Mouse (Mus musculus) CH12.LX (cell line): Measurements from ENCODE around the gene Tmcc1. TPM values are rescaled to one million over a fixed set of nuclear protein-coding genes. Genes with fewer than 3 reads are reported as not detected.
"Not testable (repeated sequence)": the region's sequence is repeated elsewhere in the genome, so short reads cannot be mapped to it uniquely, and the experiment has no call there.

ENCODE experiments used
- DNase-seq: peaks from one replicate; pipeline ENCODE4 v3.0.0-alpha.2; 2013; ENCODE audit errors: extremely low read depth
- H3K27ac ChIP-seq: 2 replicates; pipeline ENCODE4 v1.5.1; 2012; ENCODE audit warnings: low read depth, mild to moderate bottlenecking, control low read depth, moderate library complexity; ENCODE audit not compliant: insufficient read depth
- H3K27me3 ChIP-seq: replicated peaks from 2 replicates; pipeline ENCODE3; 2012; ENCODE audit warnings: inconsistent platforms
- H3K36me3 ChIP-seq, 2 experiments: replicated peaks in 1 of 2; 2 replicates each; pipeline versions ENCODE3 to v1.6.1; 2012; ENCODE audit warnings: inconsistent platforms in 1 of 2, low read length in 1 of 2, mild to moderate bottlenecking in 1 of 2, mixed read lengths in 1 of 2, moderate library complexity in 1 of 2; ENCODE audit not compliant: control insufficient read depth in 1 of 2, insufficient read depth in 1 of 2
- H3K4me1 ChIP-seq, 2 experiments: 2 replicates each; pipeline ENCODE4 v1.6.1; 2012; ENCODE audit warnings: inconsistent platforms in 1 of 2, moderate library complexity in 1 of 2; ENCODE audit not compliant: insufficient read depth in 2 of 2, control insufficient read depth in 1 of 2
- H3K4me2 ChIP-seq: 2 replicates; pipeline ENCODE4 v1.6.1; 2012; ENCODE audit warnings: low read depth, mild to moderate bottlenecking, control low read depth; ENCODE audit not compliant: poor library complexity, insufficient read depth, severe bottlenecking
- H3K4me3 ChIP-seq, 3 experiments: fragments of 150-350 bp in 1 of 3; sonication (generic) in 1 of 3; replicated peaks in 1 of 3; 2 replicates each; pipeline versions ENCODE3 to v1.5.1; 2011 to 2012; ENCODE audit warnings: low read depth in 2 of 3, low read length in 2 of 3, mild to moderate bottlenecking in 2 of 3, moderate library complexity in 2 of 3, control low read depth in 1 of 3, improper control_type of control experiment in 1 of 3, inconsistent platforms in 1 of 3, mixed read lengths in 1 of 3; ENCODE audit not compliant: poor library complexity in 1 of 3
- H3K79me2 ChIP-seq: replicated peaks from 2 replicates; pipeline ENCODE4 v1.6.1; 2012; ENCODE audit warnings: mild to moderate bottlenecking, moderate library complexity; ENCODE audit not compliant: control insufficient read depth, poor library complexity, insufficient read depth, severe bottlenecking; ENCODE audit errors: extremely low read depth
- H3K9ac ChIP-seq: 2 replicates; pipeline ENCODE4 v1.6.1; 2012; ENCODE audit warnings: low read depth, mild to moderate bottlenecking, control low read depth, moderate library complexity; ENCODE audit not compliant: insufficient read depth
- H3K9me3 ChIP-seq: replicated peaks from 2 replicates; pipeline ENCODE3; 2012; ENCODE audit warnings: low read length, inconsistent platforms, mixed read lengths
- BHLHE40 ChIP-seq: IDR thresholded peaks from 2 replicates; pipeline ENCODE4 v1.6.1; 2011; ENCODE audit warnings: mild to moderate bottlenecking, low read depth, low read length, improper control_type of control experiment
- CHD2 ChIP-seq: IDR thresholded peaks from 2 replicates; pipeline ENCODE4 v1.6.1; 2011; ENCODE audit warnings: low read length, improper control_type of control experiment
- CTCF ChIP-seq, 2 experiments: IDR thresholded peaks in 1 of 2; conservative IDR thresholded peaks in 1 of 2; 2 replicates each; pipeline ENCODE4 v1.5.1; 2011 to 2012; ENCODE audit warnings: low read depth in 2 of 2, low read length in 2 of 2, improper control_type of control experiment in 1 of 2, inconsistent platforms in 1 of 2, mild to moderate bottlenecking in 1 of 2, moderate library complexity in 1 of 2
- ELF1 ChIP-seq: IDR thresholded peaks from 2 replicates; pipeline ENCODE4 v1.6.1; 2014; ENCODE audit warnings: low read depth, mild to moderate bottlenecking, inconsistent platforms, low read length, improper control_type of control experiment
- GABPA ChIP-seq: IDR thresholded peaks from 2 replicates; pipeline ENCODE4 v1.6.1; 2012; ENCODE audit warnings: low read depth, low read length, improper control_type of control experiment, inconsistent platforms; ENCODE audit not compliant: insufficient replicate concordance
- IRF4 ChIP-seq: IDR thresholded peaks from 2 replicates; pipeline ENCODE4 v1.6.1; 2014; ENCODE audit warnings: low read depth, mild to moderate bottlenecking, inconsistent platforms, low read length, improper control_type of control experiment
- JUN ChIP-seq: IDR thresholded peaks from 2 replicates; pipeline ENCODE4 v1.6.1; 2011; ENCODE audit warnings: low read depth, mild to moderate bottlenecking, low read length, improper control_type of control experiment, moderate library complexity; ENCODE audit not compliant: insufficient read depth
- MXI1 ChIP-seq: IDR thresholded peaks from 2 replicates; pipeline ENCODE4 v1.6.1; 2011; ENCODE audit warnings: mild to moderate bottlenecking, low read depth, low read length, improper control_type of control experiment
- MYC ChIP-seq: IDR thresholded peaks from 2 replicates; pipeline ENCODE4 v1.6.1; 2011; ENCODE audit warnings: low read depth, mild to moderate bottlenecking, improper control_type of control experiment, low read length
- PAX5 ChIP-seq: IDR thresholded peaks from 2 replicates; pipeline ENCODE4 v1.6.1; 2012; ENCODE audit warnings: low read length, inconsistent platforms, mixed read lengths
- POLR2A ChIP-seq: IDR thresholded peaks from 2 replicates; pipeline ENCODE4 v1.6.1; 2011; ENCODE audit warnings: low read depth, mild to moderate bottlenecking, improper control_type of control experiment, low read length
- SMC3 ChIP-seq: IDR thresholded peaks from 2 replicates; pipeline ENCODE4 v1.6.1; 2011; ENCODE audit warnings: low read depth, low read length, improper control_type of control experiment
- TCF12 ChIP-seq: IDR thresholded peaks from 2 replicates; pipeline ENCODE4 v1.6.1; 2014; ENCODE audit warnings: low read depth, mild to moderate bottlenecking, inconsistent platforms, low read length, improper control_type of control experiment
- USF2 ChIP-seq: conservative IDR thresholded peaks from 2 replicates; pipeline ENCODE4 v1.6.1; 2011; ENCODE audit warnings: low read depth, low read length, improper control_type of control experiment
- ZC3H11A ChIP-seq: IDR thresholded peaks from 2 replicates; pipeline ENCODE4 v1.6.1; 2012; ENCODE audit warnings: low read depth, mild to moderate bottlenecking, inconsistent platforms, low read length, improper control_type of control experiment
- ZKSCAN1 ChIP-seq: IDR thresholded peaks from 2 replicates; pipeline ENCODE4 v1.6.1; 2012; ENCODE audit warnings: low read depth, inconsistent platforms, low read length, improper control_type of control experiment, borderline replicate concordance
- dilution Hi-C: fragments of 300-500 bp; cut with MboI; formaldehyde crosslinking; loops from 2 replicates; pipeline ENCODE4 v1.14.3; 2020; ENCODE audit warnings: low sequenced_read_pairs; ENCODE audit not compliant: extremely low pct_unique_long_range_greater_than_20kb, extremely low pct_ligation_motif_present
- in situ Hi-C: fragments of 300-500 bp; cut with MboI; formaldehyde crosslinking; loops from 3 replicates; pipeline ENCODE4 v1.14.3; 2019; ENCODE audit warnings: low sequenced_read_pairs, low pct_ligation_motif_present, low pct_unique_long_range_greater_than_20kb, mixed read lengths
- polyA plus RNA-seq: library from polyadenylated mRNA; unstranded; fragments of >175 nt; gene quantifications from 2 replicates; pipeline ENCODE4 v1.2.1, GENCODE M21; 2012; ENCODE audit warnings: low read depth; ENCODE audit not compliant: insufficient read length
- total RNA-seq, 2 experiments: library from RNA; depleted of rRNA; stranded (reverse); fragments of 300-350 nt in 1 of 2; fragments of >200 nt in 1 of 2; gene quantifications; 2 replicates each; pipeline ENCODE4 v1.2.3; 2012 to 2014

Gene Tmcc1
- total and polyA plus RNA-seq, 3 experiments, result 3.6 to 60.8 (median 3.7) TPM

GRCm38 (mm10) chr6:116116634-116117033, 76.7 kb downstream of the Tmcc1 start:
- TF ChIP-seq CTCF (conservative IDR thresholded peaks at IDR 0.05 in 1 of 2, IDR thresholded peaks at IDR 0.05 in 1 of 2; ENCODE audit: low read depth in 2 of 2, low read length in 2 of 2), result peak in 1 of 2 experiments; percentile 19; a peak in 1 of 4 replicates
- H3K27ac ChIP-seq, H3K4me1 ChIP-seq, DNase-seq, H3K36me3 ChIP-seq, H3K27me3 ChIP-seq, H3K4me2 ChIP-seq, H3K79me2 ChIP-seq, H3K4me3 ChIP-seq, dilution Hi-C loops, H3K9ac ChIP-seq, in situ Hi-C loops, H3K9me3 ChIP-seq: not testable (repeated sequence)

DNA sequence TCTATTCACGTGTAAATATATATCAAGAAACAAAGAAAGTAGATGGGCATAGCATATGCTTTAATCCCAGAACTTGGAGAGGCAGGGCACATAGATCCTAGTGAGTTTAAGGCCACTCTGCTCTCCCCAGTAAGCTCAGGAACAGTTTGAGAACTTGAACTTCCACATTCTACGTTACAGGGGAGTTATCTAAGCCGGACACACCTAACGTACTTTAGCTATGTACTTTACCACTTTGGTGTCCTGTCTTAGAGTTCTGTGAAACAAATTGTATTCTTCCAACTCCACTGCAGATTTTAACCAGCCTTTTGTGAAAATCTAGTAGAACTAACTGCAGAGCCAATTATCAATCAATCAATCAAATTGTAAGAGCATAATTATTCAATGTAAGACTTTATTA, 82.7 kb downstream of the Tmcc1 start:
- dilution Hi-C loops (no loop called here), in situ Hi-C loops (no loop called here)
- TF ChIP-seq JUN, result no peak
- no peak for TF ChIP-seq IRF4
- no peak for TF ChIP-seq BHLHE40
- no peak for TF ChIP-seq USF2
- TF ChIP-seq TCF12, result no peak
- TF ChIP-seq ZKSCAN1, result no peak
- TF ChIP-seq CTCF (conservative IDR thresholded peaks at IDR 0.05 in 1 of 2, IDR thresholded peaks at IDR 0.05 in 1 of 2; ENCODE audit: low read depth in 2 of 2, low read length in 2 of 2), result no peak
- TF ChIP-seq ELF1, result no peak
- no peaks in the 10 kb centered on the region for H3K79me2 ChIP-seq
- no peaks in the 10 kb centered on the region for H3K27me3 ChIP-seq
- H3K9ac ChIP-seq, result no peak overlapping the region
- H3K27ac ChIP-seq, result no peak overlapping the region
- H3K4me3 ChIP-seq, result no peak overlapping the region
- H3K36me3 ChIP-seq, result peaks cover 0 to 7% of the 10 kb centered on the region in 2 experiments
- no peaks in the 10 kb centered on the region for H3K4me1 ChIP-seq
- H3K4me2 ChIP-seq, result no peak overlapping the region
- H3K9me3 ChIP-seq, result no peaks in the 10 kb centered on the region
- DNase-seq, result no peak

- dilution Hi-C loops, result no loop called here
- peaks cover 0 to 9% of the 10 kb centered on the region in 2 experiments for H3K36me3 ChIP-seq
- no peaks in the 10 kb centered on the region for H3K79me2 ChIP-seq
- TF ChIP-seq CHD2 (no peak), CTCF (conservative IDR thresholded peaks at IDR 0.05 in 1 of 2, IDR thresholded peaks at IDR 0.05 in 1 of 2; ENCODE audit: low read depth in 2 of 2, low read length in 2 of 2) (no peak), GABPA (no peak), MXI1 (no peak), MYC (no peak), ZC3H11A (no peak), PAX5 (no peak), POLR2A (no peak), TCF12 (no peak), SMC3 (no peak)
- TF ChIP-seq, all 38 proteins: peak for 0
- no peaks in the 10 kb centered on the region for H3K27me3 ChIP-seq
- in situ Hi-C loops, result no loop called here
- no peaks in the 10 kb centered on the region for H3K9me3 ChIP-seq
- H3K4me1 ChIP-seq, result no peaks in the 10 kb centered on the region
- H3K4me2 ChIP-seq, result no peak overlapping the region
- H3K9ac ChIP-seq, result no peak overlapping the region
- no peak for DNase-seq
- no peak overlapping the region for H3K4me3 ChIP-seq
- H3K27ac ChIP-seq, result no peak overlapping the region
Observed at GRCm38 (mm10) chr6:116107471-116108358, 85.6 kb downstream of the Tmcc1 start.
